Mouse (Mus musculus) neural tube, embryonic 14.5 days (tissue): ENCODE measurements at regions not wholly inside any gene's neighbourhood (a gene's known extent, or its start where the extent isn't known, plus 50 kb on each side); places are given as distances from the start of the nearest gene placed in this dataset.

Experiments
- ATAC-seq: fragments of 200-750 bp; cut with Nextera tagmentation; 2 replicates; pipeline ENCODE4 v1.8.0; 2017; ENCODE audit warnings: low read depth, mild to moderate bottlenecking, moderate TSS enrichment, moderate library complexity
- H3K27ac ChIP-seq: fragments of 300-500 bp; sonication (generic); 2 replicates; pipeline ENCODE4 v1.5.1; 2014; ENCODE audit warnings: low read depth, mild to moderate bottlenecking, control low read depth, low read length, moderate library complexity, mixed read lengths
- H3K27me3 ChIP-seq: fragments of 300-500 bp; sonication (generic); 2 replicates; pipeline ENCODE4 v1.6.1; 2014; ENCODE audit warnings: low read length; ENCODE audit not compliant: control insufficient read depth, insufficient read depth
- H3K36me3 ChIP-seq: fragments of 300-500 bp; sonication (generic); 2 replicates; pipeline ENCODE4 v1.6.1; 2014; ENCODE audit warnings: low read length, mixed read lengths; ENCODE audit not compliant: control insufficient read depth, insufficient read depth
- H3K4me1 ChIP-seq: fragments of 300-500 bp; sonication (generic); 2 replicates; pipeline ENCODE4 v1.6.1; 2014; ENCODE audit warnings: low read length; ENCODE audit not compliant: control insufficient read depth, insufficient read depth
- H3K4me2 ChIP-seq: fragments of 300-500 bp; sonication (generic); 2 replicates; pipeline ENCODE4 v1.6.1; 2014; ENCODE audit warnings: mild to moderate bottlenecking, low read depth, low read length, control low read depth
- H3K4me3 ChIP-seq: fragments of 300-500 bp; sonication (generic); 2 replicates; pipeline ENCODE4 v1.5.1; 2014; ENCODE audit warnings: low read depth, low read length, control low read depth, mixed read lengths
- H3K9ac ChIP-seq: fragments of 300-500 bp; sonication (generic); replicated peaks from 2 replicates; pipeline ENCODE4 v1.6.1; 2014; ENCODE audit warnings: low read depth, mild to moderate bottlenecking, control low read depth, low read length, mixed read lengths
- H3K9me3 ChIP-seq: fragments of 300-500 bp; sonication (generic); 2 replicates; pipeline ENCODE4 v1.6.1; 2016; ENCODE audit warnings: low read length; ENCODE audit not compliant: control insufficient read depth
- WGBS: fragments of 180-500 bp; shearing (Covaris S2); extraction: QIAGEN DNeasy Blood & Tissue Kit; methylation state at CpG from one replicate; pipeline ENCODE4 v1.1.7; 2014; 5-methylcytosine and 5-hydroxymethylcytosine counted together

- Histone ChIP-seq H3K4me1 (0 out of 2 replicates have a peak, but pooled peaks cover 3% of the 10 kb centered on the region), H3K9ac (no peak overlapping the region), H3K36me3 (no peaks in the 10 kb centered on the region), H3K27ac (no peak overlapping the region), H3K4me2 (no peak overlapping the region), H3K27me3 (no peaks in the 10 kb centered on the region), H3K9me3 (no peaks in the 10 kb centered on the region), H3K4me3 (no peak overlapping the region)
- 92% methylated on average over 3 of the region's 3 CpGs for WGBS
- no peak for ATAC-seq
Measured at GRCm38 (mm10) chr7:40738174-40738573, 160.0 kb upstream of the Vstm2b start.

- peak; percentile 81 for ATAC-seq
- WGBS, result 53% methylated on average over 4 of the region's 4 CpGs
Measured at GRCm38 (mm10) chr7:40742553-40743151, 155.5 kb upstream of the Vstm2b start.

GRCm38 (mm10) chr7:40751779-40752178, 146.3 kb upstream of the Vstm2b start:
- peak; percentile 86 for ATAC-seq
- 0 out of 2 replicates have a peak, but pooled peaks cover 3% of the 10 kb centered on the region for H3K4me1 ChIP-seq
- 42% methylated on average over 2 of the region's 2 CpGs for WGBS
- H3K27ac ChIP-seq, result no peak overlapping the region
- no peaks in the 10 kb centered on the region for H3K27me3 ChIP-seq
- no peak overlapping the region for H3K4me2 ChIP-seq
- H3K4me3 ChIP-seq, result no peak overlapping the region
- no peaks in the 10 kb centered on the region for H3K9me3 ChIP-seq
- H3K9ac ChIP-seq, result no peak overlapping the region
- H3K36me3 ChIP-seq, result no peaks in the 10 kb centered on the region

More at GRCm38 (mm10) chr7:40742553-40743151, 155.5 kb upstream of the Vstm2b start:
- H3K36me3 ChIP-seq, result no peaks in the 10 kb centered on the region
- no peak overlapping the region for H3K4me3 ChIP-seq
- no peak overlapping the region for H3K4me2 ChIP-seq
- H3K27ac ChIP-seq, result no peak overlapping the region
- H3K4me1 ChIP-seq, result no peaks in the 10 kb centered on the region
- no peaks in the 10 kb centered on the region for H3K9me3 ChIP-seq
- no peak overlapping the region for H3K9ac ChIP-seq
- no peaks in the 10 kb centered on the region for H3K27me3 ChIP-seq

- no peaks in the 10 kb centered on the region for H3K36me3 ChIP-seq
- ATAC-seq, result peak; percentile 66
- H3K4me1 ChIP-seq, result 0 out of 2 replicates have a peak, but pooled peaks cover 3% of the 10 kb centered on the region
- no peak overlapping the region for H3K4me2 ChIP-seq
- no peaks in the 10 kb centered on the region for H3K9me3 ChIP-seq
- no peak overlapping the region for H3K9ac ChIP-seq
- 38% methylated on average over 3 of the region's 3 CpGs for WGBS
- H3K27me3 ChIP-seq, result no peaks in the 10 kb centered on the region
- H3K27ac ChIP-seq, result no peak overlapping the region
- H3K4me3 ChIP-seq, result no peak overlapping the region
Measured at GRCm38 (mm10) chr7:40752195-40752594, 145.9 kb upstream of the Vstm2b start.

- Histone ChIP-seq H3K27me3 (no peaks in the 10 kb centered on the region), H3K4me2 (no peak overlapping the region), H3K36me3 (no peaks in the 10 kb centered on the region), H3K9me3 (no peaks in the 10 kb centered on the region), H3K9ac (no peak overlapping the region), H3K4me3 (no peak overlapping the region), H3K27ac (no peak overlapping the region), H3K4me1 (0 out of 2 replicates have a peak, but pooled peaks cover 3% of the 10 kb centered on the region)
- 71% methylated on average over 1 of the region's 1 CpGs for WGBS
- no peak for ATAC-seq
Measured at GRCm38 (mm10) chr7:40753490-40753889, 144.6 kb upstream of the Vstm2b start.

GRCm38 (mm10) chr7:40762520-40762919, 135.6 kb upstream of the Vstm2b start:
- H3K9me3 ChIP-seq, result no peaks in the 10 kb centered on the region
- no peak overlapping the region for H3K4me3 ChIP-seq
- ATAC-seq, result peak; percentile 65; the same call in 1 of the 2 replicates
- no peak overlapping the region for H3K27ac ChIP-seq
- H3K27me3 ChIP-seq, result no peaks in the 10 kb centered on the region
- no peaks in the 10 kb centered on the region for H3K36me3 ChIP-seq
- H3K4me1 ChIP-seq, result peaks cover 4% of the 10 kb centered on the region; the same call in 1 of the 2 replicates
- no peak overlapping the region for H3K4me2 ChIP-seq
- WGBS, result 12% methylated on average over 5 of the region's 5 CpGs
- H3K9ac ChIP-seq, result no peak overlapping the region

- Histone ChIP-seq H3K9me3 (no peaks in the 10 kb centered on the region), H3K27me3 (no peaks in the 10 kb centered on the region), H3K27ac (no peak overlapping the region), H3K4me2 (no peak overlapping the region), H3K36me3 (no peaks in the 10 kb centered on the region), H3K9ac (no peak overlapping the region), H3K4me3 (no peak overlapping the region), H3K4me1 (peaks cover 4% of the 10 kb centered on the region; the same call in 1 of the 2 replicates)
- WGBS, result 43% methylated on average over 3 of the region's 3 CpGs
- no peak for ATAC-seq
Measured at GRCm38 (mm10) chr7:40766142-40766541, 132.0 kb upstream of the Vstm2b start.

- no peak overlapping the region for H3K4me2 ChIP-seq
- 27% methylated on average over 4 of the region's 4 CpGs for WGBS
- H3K4me3 ChIP-seq, result no peak overlapping the region
- H3K9me3 ChIP-seq, result no peaks in the 10 kb centered on the region
- H3K36me3 ChIP-seq, result no peaks in the 10 kb centered on the region
- no peak overlapping the region for H3K27ac ChIP-seq
- H3K27me3 ChIP-seq, result no peaks in the 10 kb centered on the region
- ATAC-seq, result no peak
- no peaks in the 10 kb centered on the region for H3K4me1 ChIP-seq
- H3K9ac ChIP-seq, result no peak overlapping the region
Measured at GRCm38 (mm10) chr7:40776220-40776619, 121.9 kb upstream of the Vstm2b start.

GRCm38 (mm10) chr7:40784906-40785305, 113.2 kb upstream of the Vstm2b start:
- H3K36me3 ChIP-seq, result no peaks in the 10 kb centered on the region
- no peak overlapping the region for H3K27ac ChIP-seq
- no peak for ATAC-seq
- H3K4me1 ChIP-seq, result no peaks in the 10 kb centered on the region
- no peak overlapping the region for H3K9ac ChIP-seq
- H3K4me3 ChIP-seq, result no peak overlapping the region
- no peak overlapping the region for H3K4me2 ChIP-seq
- 70% methylated on average over 1 of the region's 1 CpGs for WGBS
- H3K9me3 ChIP-seq, result no peaks in the 10 kb centered on the region
- no peaks in the 10 kb centered on the region for H3K27me3 ChIP-seq
